Mouse (Mus musculus): ENCODE results near the gene Smg6. TPM values are rescaled to one million over a fixed set of nuclear protein-coding genes. Genes with fewer than 3 reads are reported as not detected.

Gene Smg6
- polyA plus RNA-seq, 1 experiment from 2014 or later: 10.6 TPM

DNA sequence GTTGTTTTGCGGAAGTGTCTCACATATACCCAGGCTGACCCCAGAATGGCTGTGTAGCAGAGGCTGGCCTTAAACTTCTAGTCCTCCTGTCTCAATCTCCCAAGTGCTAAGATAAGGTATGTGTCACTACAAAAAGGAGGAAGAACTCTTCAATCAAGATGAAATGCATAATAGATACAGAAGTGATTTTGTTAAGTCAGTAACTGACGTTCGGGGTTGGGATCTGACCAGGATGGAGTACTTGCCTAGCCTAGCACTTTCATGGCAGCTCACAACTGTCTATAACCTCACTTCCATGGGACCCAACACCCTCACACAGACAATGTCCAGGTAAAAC, 129.2 kb downstream of the Smg6 start:
- 77% methylated on average over 3 of the region's 3 CpGs for WGBS
- Histone ChIP-seq H3K4me3 (ENCODE audit: control insufficient read depth in 1 of 2, insufficient read depth in 1 of 2, low read depth in 1 of 2, low read length in 2 of 2) (no peak overlapping the region), H3K27ac (replicated peaks in 1 of 2; ENCODE audit: control insufficient read depth in 1 of 2, insufficient read depth in 1 of 2, low read depth in 2 of 2, low read length in 2 of 2) (peak overlapping the region; percentile 80 to 90), H3K4me2 (ENCODE audit: low read length) (no peak overlapping the region), H3K4me1 (ENCODE audit: control insufficient read depth in 2 of 2, insufficient read depth in 2 of 2, low read length in 2 of 2) (peaks cover 15 to 43% of the 10 kb centered on the region in 2 experiments), H3K9me3 (ENCODE audit: control insufficient read depth, low read length) (no peaks in the 10 kb centered on the region), H3K9ac (ENCODE audit: low read length) (no peak overlapping the region), H3K36me3 (ENCODE audit: control insufficient read depth, insufficient read depth, low read length) (0 out of 2 replicates have a peak, but pooled peaks cover 11% of the 10 kb centered on the region), H3K27me3 (ENCODE audit: control insufficient read depth, insufficient read depth, low read length) (no peaks in the 10 kb centered on the region)
- no peak for ATAC-seq (ENCODE audit: insufficient number of reproducible peaks, insufficient read depth, low FRiP score, low read depth)

DNA sequence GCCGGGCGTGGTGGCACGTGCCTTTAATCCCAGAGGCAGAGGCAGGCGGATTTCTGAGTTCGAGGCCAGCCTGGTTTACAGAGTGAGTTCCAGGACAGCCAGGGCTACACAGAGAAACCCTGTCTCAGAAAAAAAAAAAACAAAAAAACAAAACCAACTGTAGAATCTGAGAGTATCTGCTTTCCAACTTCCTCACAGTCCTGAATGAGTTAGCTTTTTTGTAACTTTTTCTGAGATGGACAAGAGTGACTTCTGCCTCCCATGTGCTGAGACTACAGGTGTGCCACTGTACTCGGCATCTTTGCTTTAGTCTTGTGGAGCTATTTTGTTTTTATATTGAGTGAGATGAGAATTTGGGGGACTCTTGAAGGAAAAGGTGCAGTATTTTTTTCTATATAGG, 137.0 kb downstream of the Smg6 start:
- Histone ChIP-seq H3K4me1 (ENCODE audit: control insufficient read depth in 2 of 2, insufficient read depth in 2 of 2, low read length in 2 of 2) (no peaks in the 10 kb centered on the region), H3K36me3 (ENCODE audit: control insufficient read depth, insufficient read depth, low read length) (no peaks in the 10 kb centered on the region), H3K27ac (replicated peaks in 1 of 2; ENCODE audit: control insufficient read depth in 1 of 2, insufficient read depth in 1 of 2, low read depth in 2 of 2, low read length in 2 of 2) (no peak overlapping the region), H3K4me2 (ENCODE audit: low read length) (no peak overlapping the region), H3K9me3 (ENCODE audit: control insufficient read depth, low read length) (no peaks in the 10 kb centered on the region), H3K9ac (ENCODE audit: low read length) (no peak overlapping the region), H3K4me3 (ENCODE audit: control insufficient read depth in 1 of 2, insufficient read depth in 1 of 2, low read depth in 1 of 2, low read length in 2 of 2) (no peak overlapping the region), H3K27me3 (ENCODE audit: control insufficient read depth, insufficient read depth, low read length) (no peaks in the 10 kb centered on the region)
- no peak for ATAC-seq (ENCODE audit: insufficient number of reproducible peaks, insufficient read depth, low FRiP score, low read depth)
- WGBS: 92% methylated on average over 6 of the region's 6 CpGs

DNA sequence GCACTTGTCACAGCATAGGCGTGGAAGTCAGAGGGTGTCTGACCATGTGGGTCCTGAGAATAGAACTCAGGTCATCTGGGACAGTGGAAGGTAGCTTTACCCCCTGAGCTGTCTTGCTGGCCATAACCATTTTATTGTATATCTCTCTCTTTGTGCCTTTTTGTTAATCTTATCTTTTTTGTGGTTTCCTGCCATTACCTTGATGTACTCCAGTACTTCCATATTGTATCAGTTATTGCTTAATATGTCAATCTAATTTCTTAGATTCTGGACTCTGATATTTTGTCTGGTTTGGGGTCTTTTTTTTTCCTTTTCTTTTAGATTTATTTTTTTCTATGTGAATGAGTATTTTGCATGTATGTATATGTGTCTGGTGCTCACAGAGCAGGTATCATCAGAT, 138.6 kb downstream of the Smg6 start:
- 86% methylated on average over 1 of the region's 1 CpGs for WGBS
- no peaks in the 10 kb centered on the region for H3K9me3 ChIP-seq (ENCODE audit: control insufficient read depth, low read length)
- no peaks in the 10 kb centered on the region for H3K4me1 ChIP-seq (ENCODE audit: control insufficient read depth in 2 of 2, insufficient read depth in 2 of 2, low read length in 2 of 2)

DNA sequence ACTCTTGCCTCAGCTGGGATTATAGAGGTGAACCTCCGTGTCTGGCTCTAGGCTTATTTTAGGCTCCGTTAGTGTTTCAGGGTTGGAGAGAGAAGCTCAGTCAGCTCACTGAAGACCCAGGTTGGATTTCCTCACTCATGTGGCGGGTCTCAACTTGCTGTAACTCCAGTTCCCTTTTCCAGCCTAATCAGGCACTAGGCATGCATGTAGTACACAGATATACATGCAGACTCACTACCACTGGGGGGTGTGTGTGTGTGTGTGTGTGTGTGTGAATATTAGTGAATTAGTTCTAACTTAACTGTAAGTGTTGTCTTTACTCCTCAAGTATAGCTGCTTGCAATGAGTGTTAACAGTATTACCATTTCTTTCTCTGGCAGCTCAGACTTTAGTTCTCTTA, 145.7 kb downstream of the Smg6 start:
- H3K9ac ChIP-seq (ENCODE audit: low read length): no peak overlapping the region
- H3K27ac ChIP-seq (replicated peaks in 1 of 2; ENCODE audit: control insufficient read depth in 1 of 2, insufficient read depth in 1 of 2, low read depth in 2 of 2, low read length in 2 of 2): no peak overlapping the region
- no peak overlapping the region for H3K4me2 ChIP-seq (ENCODE audit: low read length)
- no peaks in the 10 kb centered on the region for H3K9me3 ChIP-seq (ENCODE audit: control insufficient read depth, low read length)
- H3K4me3 ChIP-seq (ENCODE audit: control insufficient read depth in 1 of 2, insufficient read depth in 1 of 2, low read depth in 1 of 2, low read length in 2 of 2): no peak overlapping the region
- peaks cover 0 to 6% of the 10 kb centered on the region in 2 experiments; a peak in 2 of 4 replicates for H3K4me1 ChIP-seq (ENCODE audit: control insufficient read depth in 2 of 2, insufficient read depth in 2 of 2, low read length in 2 of 2)
- no peak for ATAC-seq (ENCODE audit: insufficient number of reproducible peaks, insufficient read depth, low FRiP score, low read depth)
- no peaks in the 10 kb centered on the region for H3K27me3 ChIP-seq (ENCODE audit: control insufficient read depth, insufficient read depth, low read length)
- WGBS: 65% methylated on average over 3 of the region's 3 CpGs
- no peaks in the 10 kb centered on the region for H3K36me3 ChIP-seq (ENCODE audit: control insufficient read depth, insufficient read depth, low read length)

More for the DNA sequence above, 138.6 kb downstream of the Smg6 start:
- no peak overlapping the region for H3K4me2 ChIP-seq (ENCODE audit: low read length)
- H3K36me3 ChIP-seq (ENCODE audit: control insufficient read depth, insufficient read depth, low read length): no peaks in the 10 kb centered on the region
- no peak overlapping the region for H3K4me3 ChIP-seq (ENCODE audit: control insufficient read depth in 1 of 2, insufficient read depth in 1 of 2, low read depth in 1 of 2, low read length in 2 of 2)
- H3K27me3 ChIP-seq (ENCODE audit: control insufficient read depth, insufficient read depth, low read length): no peaks in the 10 kb centered on the region
- no peak for ATAC-seq (ENCODE audit: insufficient number of reproducible peaks, insufficient read depth, low FRiP score, low read depth)
- H3K27ac ChIP-seq (replicated peaks in 1 of 2; ENCODE audit: control insufficient read depth in 1 of 2, insufficient read depth in 1 of 2, low read depth in 2 of 2, low read length in 2 of 2): no peak overlapping the region
- no peak overlapping the region for H3K9ac ChIP-seq (ENCODE audit: low read length)

DNA sequence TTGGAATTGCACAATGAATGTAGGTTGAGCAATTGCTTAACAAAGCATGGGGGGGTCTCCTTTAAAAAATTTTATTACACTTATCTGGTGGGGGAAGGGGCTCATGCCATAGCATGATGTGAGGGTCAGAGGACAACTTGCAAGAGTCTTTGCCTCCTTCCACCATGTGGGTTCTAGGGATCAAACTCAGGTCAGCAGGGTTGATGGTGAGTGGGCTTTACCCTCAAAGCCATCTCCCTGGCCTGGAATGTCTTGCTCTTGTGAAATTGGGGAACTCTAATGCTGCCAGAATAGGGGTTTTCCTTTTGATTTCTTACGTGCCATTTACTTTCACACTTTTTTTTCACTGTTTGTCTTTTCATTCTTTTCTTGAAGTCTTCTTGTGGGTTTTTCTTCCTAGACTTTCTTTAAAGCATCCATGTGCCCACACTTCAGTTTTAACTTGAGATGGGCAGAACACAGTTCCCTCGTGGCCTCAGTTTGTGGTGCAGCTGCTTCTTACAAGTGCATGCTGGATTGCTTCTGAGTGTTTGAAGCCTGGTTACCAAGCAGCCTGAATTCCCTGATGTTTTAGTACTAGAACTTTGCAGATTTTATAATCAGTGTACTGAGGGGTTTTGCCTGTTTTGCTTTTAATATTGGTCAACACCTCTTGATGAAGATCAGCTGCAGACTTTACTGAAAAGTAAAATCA, 147.5 kb downstream of the Smg6 start:
- H3K9ac ChIP-seq (ENCODE audit: low read length): no peak overlapping the region
- H3K9me3 ChIP-seq (ENCODE audit: control insufficient read depth, low read length): no peaks in the 10 kb centered on the region
- no peak overlapping the region for H3K4me3 ChIP-seq (ENCODE audit: control insufficient read depth in 1 of 2, insufficient read depth in 1 of 2, low read depth in 1 of 2, low read length in 2 of 2)
- no peaks in the 10 kb centered on the region for H3K36me3 ChIP-seq (ENCODE audit: control insufficient read depth, insufficient read depth, low read length)
- H3K27ac ChIP-seq (replicated peaks in 1 of 2; ENCODE audit: control insufficient read depth in 1 of 2, insufficient read depth in 1 of 2, low read depth in 2 of 2, low read length in 2 of 2): peak overlapping the region in 1 of 2 experiments; percentile 33; a peak in 1 of 4 replicates
- H3K27me3 ChIP-seq (ENCODE audit: control insufficient read depth, insufficient read depth, low read length): no peaks in the 10 kb centered on the region
- H3K4me2 ChIP-seq (ENCODE audit: low read length): no peak overlapping the region
- H3K4me1 ChIP-seq (ENCODE audit: control insufficient read depth in 2 of 2, insufficient read depth in 2 of 2, low read length in 2 of 2): peaks cover 0 to 6% of the 10 kb centered on the region in 2 experiments; a peak in 2 of 4 replicates
- no peak for ATAC-seq (ENCODE audit: insufficient number of reproducible peaks, insufficient read depth, low FRiP score, low read depth)
- WGBS: 57% methylated on average over 2 of the region's 2 CpGs

DNA sequence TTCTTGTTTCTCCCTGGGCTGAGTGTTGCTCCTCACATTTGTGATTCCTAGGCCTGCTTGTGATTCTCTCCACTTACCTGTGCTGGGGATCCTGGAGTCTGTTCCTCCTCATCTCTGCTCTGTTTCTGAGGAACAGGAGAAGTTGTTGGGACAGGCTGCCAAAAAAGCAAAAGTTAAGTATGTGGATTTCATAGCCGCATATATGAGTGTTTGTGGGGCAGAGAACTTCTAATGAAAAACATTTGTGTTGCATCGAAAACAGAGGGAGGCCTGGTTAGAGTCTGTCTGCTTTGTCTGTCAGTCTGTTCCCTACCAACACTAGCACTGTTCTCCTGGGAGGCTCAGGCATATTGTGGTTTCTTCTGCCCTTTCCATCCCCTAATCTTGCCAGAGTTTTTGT, 148.1 kb downstream of the Smg6 start:
- peak overlapping the region in 1 of 2 experiments; percentile 33; a peak in 1 of 4 replicates for H3K27ac ChIP-seq (replicated peaks in 1 of 2; ENCODE audit: control insufficient read depth in 1 of 2, insufficient read depth in 1 of 2, low read depth in 2 of 2, low read length in 2 of 2)
- H3K27me3 ChIP-seq (ENCODE audit: control insufficient read depth, insufficient read depth, low read length): no peaks in the 10 kb centered on the region
- H3K9ac ChIP-seq (ENCODE audit: low read length): no peak overlapping the region
- no peaks in the 10 kb centered on the region for H3K9me3 ChIP-seq (ENCODE audit: control insufficient read depth, low read length)
- no peak overlapping the region for H3K4me3 ChIP-seq (ENCODE audit: control insufficient read depth in 1 of 2, insufficient read depth in 1 of 2, low read depth in 1 of 2, low read length in 2 of 2)
- no peak for ATAC-seq (ENCODE audit: insufficient number of reproducible peaks, insufficient read depth, low FRiP score, low read depth)
- 85% methylated on average over 2 of the region's 2 CpGs for WGBS
- H3K36me3 ChIP-seq (ENCODE audit: control insufficient read depth, insufficient read depth, low read length): no peaks in the 10 kb centered on the region
- H3K4me2 ChIP-seq (ENCODE audit: low read length): no peak overlapping the region
- peaks cover 0 to 6% of the 10 kb centered on the region in 2 experiments; a peak in 2 of 4 replicates for H3K4me1 ChIP-seq (ENCODE audit: control insufficient read depth in 2 of 2, insufficient read depth in 2 of 2, low read length in 2 of 2)

DNA sequence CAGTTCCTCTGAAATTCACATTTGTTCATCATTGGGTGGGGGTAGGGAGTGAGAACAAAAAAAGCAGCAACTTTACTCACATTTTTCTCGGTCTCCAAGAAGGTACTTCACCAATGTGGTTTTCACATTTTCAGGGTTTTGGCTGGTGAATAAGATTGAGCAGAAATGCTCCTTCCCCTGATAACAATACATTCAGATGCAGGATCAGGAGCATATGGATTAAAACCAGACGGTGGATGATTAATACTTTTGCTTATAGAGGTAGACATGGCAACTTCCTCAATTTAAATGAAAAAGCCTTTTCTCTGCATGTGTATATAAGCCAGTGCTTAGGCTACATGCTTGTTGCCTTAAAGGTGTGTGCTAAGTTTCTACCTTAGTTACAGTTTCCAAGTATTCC, 148.9 kb downstream of the Smg6 start:
- H3K4me3 ChIP-seq (ENCODE audit: control insufficient read depth in 1 of 2, insufficient read depth in 1 of 2, low read depth in 1 of 2, low read length in 2 of 2): no peak overlapping the region
- WGBS: 61% methylated on average over 2 of the region's 2 CpGs
- no peak overlapping the region for H3K27ac ChIP-seq (replicated peaks in 1 of 2; ENCODE audit: control insufficient read depth in 1 of 2, insufficient read depth in 1 of 2, low read depth in 2 of 2, low read length in 2 of 2)
- H3K36me3 ChIP-seq (ENCODE audit: control insufficient read depth, insufficient read depth, low read length): no peaks in the 10 kb centered on the region
- peaks cover 0 to 6% of the 10 kb centered on the region in 2 experiments; a peak in 2 of 4 replicates for H3K4me1 ChIP-seq (ENCODE audit: control insufficient read depth in 2 of 2, insufficient read depth in 2 of 2, low read length in 2 of 2)
- ATAC-seq (ENCODE audit: insufficient number of reproducible peaks, insufficient read depth, low FRiP score, low read depth): no peak
- H3K9me3 ChIP-seq (ENCODE audit: control insufficient read depth, low read length): no peaks in the 10 kb centered on the region
- H3K9ac ChIP-seq (ENCODE audit: low read length): no peak overlapping the region
- H3K27me3 ChIP-seq (ENCODE audit: control insufficient read depth, insufficient read depth, low read length): no peaks in the 10 kb centered on the region
- H3K4me2 ChIP-seq (ENCODE audit: low read length): no peak overlapping the region

DNA sequence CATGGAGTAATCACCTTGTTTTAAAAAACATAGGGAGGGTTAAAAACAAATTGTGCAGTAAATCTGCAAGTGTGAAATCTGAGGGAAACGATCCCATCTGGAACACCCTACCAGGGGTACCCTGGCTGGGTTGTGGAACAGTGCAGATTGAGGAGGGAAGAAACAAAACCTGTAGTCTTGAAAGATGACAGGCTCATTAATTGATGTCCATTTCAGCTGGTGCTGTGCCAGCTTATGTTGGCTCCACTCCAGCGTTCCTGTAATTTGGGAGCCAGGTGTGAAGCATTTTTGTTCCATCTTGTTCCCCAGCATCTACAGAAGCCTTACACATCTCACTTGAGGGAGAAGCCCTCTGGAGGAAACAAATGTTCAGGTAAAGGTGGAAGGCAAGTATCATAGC, 153.0 kb downstream of the Smg6 start:
- H3K9ac ChIP-seq (ENCODE audit: low read length): no peak overlapping the region
- 81% methylated on average over 2 of the region's 2 CpGs for WGBS
- no peak for ATAC-seq (ENCODE audit: insufficient number of reproducible peaks, insufficient read depth, low FRiP score, low read depth)
- no peaks in the 10 kb centered on the region for H3K27me3 ChIP-seq (ENCODE audit: control insufficient read depth, insufficient read depth, low read length)
- peaks cover 2 to 10% of the 10 kb centered on the region in 2 experiments; a peak in 2 of 4 replicates for H3K4me1 ChIP-seq (ENCODE audit: control insufficient read depth in 2 of 2, insufficient read depth in 2 of 2, low read length in 2 of 2)
- H3K4me2 ChIP-seq (ENCODE audit: low read length): no peak overlapping the region
- H3K9me3 ChIP-seq (ENCODE audit: control insufficient read depth, low read length): no peaks in the 10 kb centered on the region
- peaks cover 10% of the 10 kb centered on the region for H3K36me3 ChIP-seq (ENCODE audit: control insufficient read depth, insufficient read depth, low read length)
- no peak overlapping the region for H3K27ac ChIP-seq (replicated peaks in 1 of 2; ENCODE audit: control insufficient read depth in 1 of 2, insufficient read depth in 1 of 2, low read depth in 2 of 2, low read length in 2 of 2)
- H3K4me3 ChIP-seq (ENCODE audit: control insufficient read depth in 1 of 2, insufficient read depth in 1 of 2, low read depth in 1 of 2, low read length in 2 of 2): no peak overlapping the region

Measured in heart, embryonic 14.5 days (tissue).